Mouse (Mus musculus) fat pad, adult 2 months (tissue): ENCODE measurements at regions not wholly inside any gene's neighbourhood (a gene's known extent, or its start where the extent isn't known, plus 50 kb on each side); places are given as distances from the start of the nearest gene placed in this dataset.
"Not testable (repeated sequence)": the region's sequence is repeated elsewhere in the genome, so short reads cannot be mapped to it uniquely, and the experiment has no call there.

Experiments
- DNase-seq: peaks from one replicate; pipeline ENCODE4 v3.0.0-alpha.2; 2011; ENCODE audit warnings: low read depth, low spot score; ENCODE audit errors: extremely low read depth

GRCm38 (mm10) chr1:23316288-23316687 lies 81.3 kb downstream of the Ogfrl1 start:
- DNase-seq: not testable (repeated sequence)

- DNase-seq: not testable (repeated sequence)
Measured at GRCm38 (mm10) chr1:23314863-23315262, 82.7 kb downstream of the Ogfrl1 start.

- DNase-seq: peak; percentile 68
Measured at GRCm38 (mm10) chr1:23292718-23293117, 104.9 kb downstream of the Ogfrl1 start.

- DNase-seq: no peak
Measured at GRCm38 (mm10) chr1:23286741-23287140, 110.8 kb downstream of the Ogfrl1 start.

GRCm38 (mm10) chr1:23282870-23283219 lies 114.7 kb downstream of the Ogfrl1 start:
- no peak for DNase-seq

- no peak for DNase-seq
Measured at GRCm38 (mm10) chr1:23282215-23282869, 115.2 kb downstream of the Ogfrl1 start.

GRCm38 (mm10) chr1:23279827-23280226 lies 117.7 kb downstream of the Ogfrl1 start:
- no peak for DNase-seq

GRCm38 (mm10) chr1:23272077-23272476 lies 125.5 kb downstream of the Ogfrl1 start:
- no peak for DNase-seq

GRCm38 (mm10) chr1:23270910-23271822 lies 126.4 kb downstream of the Ogfrl1 start:
- DNase-seq: no peak

- no peak for DNase-seq
Measured at GRCm38 (mm10) chr1:23268062-23268461, 129.5 kb downstream of the Ogfrl1 start.

- DNase-seq: no peak
Measured at GRCm38 (mm10) chr1:23265556-23266232, 131.9 kb downstream of the Ogfrl1 start.

GRCm38 (mm10) chr1:23264251-23264650 lies 133.3 kb downstream of the Ogfrl1 start:
- DNase-seq: no peak

- DNase-seq: no peak
Measured at GRCm38 (mm10) chr1:23263798-23264197, 133.8 kb downstream of the Ogfrl1 start.

- DNase-seq: no peak
Measured at GRCm38 (mm10) chr1:23261652-23262051, 135.9 kb downstream of the Ogfrl1 start.

GRCm38 (mm10) chr1:23257306-23257895 lies 140.2 kb downstream of the Ogfrl1 start:
- no peak for DNase-seq

GRCm38 (mm10) chr1:23256630-23257001 lies 141.0 kb downstream of the Ogfrl1 start:
- no peak for DNase-seq

GRCm38 (mm10) chr1:23255925-23256629 lies 141.5 kb downstream of the Ogfrl1 start:
- DNase-seq: peak; percentile 67

- no peak for DNase-seq
Measured at GRCm38 (mm10) chr1:23254235-23254634, 143.3 kb downstream of the Ogfrl1 start.

GRCm38 (mm10) chr1:23231522-23231921 lies 129.5 kb upstream of the 4933415F23Rik start:
- no peak for DNase-seq

GRCm38 (mm10) chr1:23228478-23228877 lies 126.4 kb upstream of the 4933415F23Rik start:
- no peak for DNase-seq
